28 mouse cellular contexts compared by ENCODE assay signal in genomic region chr2:84934649-84935007, GRCm38 (mm10). TPM values are rescaled to one million over a fixed set of nuclear protein-coding genes. Genes with fewer than 3 reads are reported as not detected.
DNase-seq lines count a peak whose midpoint lies in the region; ATAC-seq lines count a peak whose summit lies in the region.
"Had no signal": no experiment of that assay in that cellular context is flagged by ENCODE, and none has a peak within 500 bp of the region (broad histone marks: within the 10 kb centered on the region; RNA-seq: fewer than 3 reads in every experiment).

No protein-coding gene starts in this region.

- H3K27ac ChIP-seq in forebrain, embryonic 14.5 days (ENCODE audit: low read depth, low read length), result no peak overlapping the region
- no peak overlapping the region for H3K27ac ChIP-seq in forebrain, embryonic 12.5 days
- peak overlapping the region; percentile 54; the same call in 1 of the 2 replicates for H3K27ac ChIP-seq in heart, embryonic 13.5 days (replicated peaks)
- H3K27ac ChIP-seq in midbrain, embryonic 11.5 days (ENCODE audit: low read depth, low read length), result no peak overlapping the region
- no peak overlapping the region for H3K27ac ChIP-seq in midbrain, embryonic 10.5 days (replicated peaks)
- H3K27ac ChIP-seq: embryonic facial prominence, embryonic 12.5 days; forebrain, embryonic 15.5 days; hindbrain, embryonic 10.5 days; intestine, embryonic 15.5 days; limb, embryonic 10.5 days; macrophage; midbrain, embryonic 12.5 days had no signal

- H3K4me2 ChIP-seq in forebrain, embryonic 14.5 days (ENCODE audit: low read length), result no peak overlapping the region
- no peak overlapping the region for H3K4me2 ChIP-seq in forebrain, embryonic 12.5 days
- no peak overlapping the region for H3K4me2 ChIP-seq in heart, embryonic 13.5 days
- H3K4me2 ChIP-seq in midbrain, embryonic 11.5 days, result no peak overlapping the region
- H3K4me2 ChIP-seq: embryonic facial prominence, embryonic 12.5 days; forebrain, embryonic 15.5 days; intestine, embryonic 15.5 days; midbrain, embryonic 12.5 days had no signal

- H3K27me3 ChIP-seq in forebrain, embryonic 14.5 days (replicated peaks; ENCODE audit: control insufficient read depth, insufficient read depth, low read length), result no peaks in the 10 kb centered on the region
- no peaks in the 10 kb centered on the region for H3K27me3 ChIP-seq in forebrain, embryonic 12.5 days
- H3K27me3 ChIP-seq in heart, embryonic 13.5 days (replicated peaks), result no peaks in the 10 kb centered on the region
- H3K27me3 ChIP-seq in midbrain, embryonic 11.5 days (ENCODE audit: control insufficient read depth, insufficient read depth, low read length), result 0 out of 2 replicates have a peak, but pooled peaks cover 3% of the 10 kb centered on the region
- no peaks in the 10 kb centered on the region; the same call in 1 of the 2 replicates for H3K27me3 ChIP-seq in midbrain, embryonic 10.5 days (ENCODE audit: low read depth, poor library complexity, severe bottlenecking)
- H3K27me3 ChIP-seq: embryonic facial prominence, embryonic 12.5 days; forebrain, embryonic 15.5 days; intestine, embryonic 15.5 days had no signal

- no peaks in the 10 kb centered on the region for H3K9me3 ChIP-seq in forebrain, embryonic 14.5 days (replicated peaks; ENCODE audit: control insufficient read depth, low read length)
- H3K9me3 ChIP-seq in forebrain, embryonic 12.5 days, result no peaks in the 10 kb centered on the region
- H3K9me3 ChIP-seq in heart, embryonic 13.5 days, result no peaks in the 10 kb centered on the region
- no peaks in the 10 kb centered on the region for H3K9me3 ChIP-seq in midbrain, embryonic 11.5 days (ENCODE audit: control insufficient read depth, low read length)
- H3K9me3 ChIP-seq in midbrain, embryonic 10.5 days (replicated peaks), result no peaks in the 10 kb centered on the region
- H3K9me3 ChIP-seq: forebrain, embryonic 15.5 days; hindbrain, embryonic 10.5 days; intestine, embryonic 15.5 days; limb, embryonic 10.5 days; midbrain, embryonic 12.5 days had no signal

- 0 out of 2 replicates have a peak, but pooled peaks cover 2% of the 10 kb centered on the region for H3K4me1 ChIP-seq in forebrain, embryonic 14.5 days (ENCODE audit: control insufficient read depth, insufficient read depth, low read length)
- peaks cover 14% of the 10 kb centered on the region for H3K4me1 ChIP-seq in forebrain, embryonic 12.5 days
- peaks cover 27% of the 10 kb centered on the region for H3K4me1 ChIP-seq in heart, embryonic 13.5 days
- no peaks in the 10 kb centered on the region for H3K4me1 ChIP-seq in midbrain, embryonic 11.5 days (ENCODE audit: control insufficient read depth, insufficient read depth, low read length)
- H3K4me1 ChIP-seq in midbrain, embryonic 10.5 days, result peaks cover 20% of the 10 kb centered on the region

- H3K4me3 ChIP-seq in forebrain, embryonic 14.5 days (ENCODE audit: low read depth, low read length), result no peak overlapping the region
- no peak overlapping the region for H3K4me3 ChIP-seq in forebrain, embryonic 12.5 days (replicated peaks)
- no peak overlapping the region for H3K4me3 ChIP-seq in heart, embryonic 13.5 days
- H3K4me3 ChIP-seq in midbrain, embryonic 11.5 days (ENCODE audit: low read depth, low read length), result no peak overlapping the region
- no peak overlapping the region for H3K4me3 ChIP-seq in midbrain, embryonic 10.5 days
- H3K4me3 ChIP-seq: embryonic facial prominence, embryonic 12.5 days; forebrain, embryonic 15.5 days; hindbrain, embryonic 10.5 days; intestine, embryonic 15.5 days; limb, embryonic 10.5 days; midbrain, embryonic 12.5 days had no signal

- DNase-seq in forebrain, embryonic 14.5 days (ENCODE audit: low spot score), result peak; percentile 19
- no peak for DNase-seq in heart, postnatal 4 days
- DNase-seq in midbrain, embryonic 11.5 days (ENCODE audit: low spot score, missing footprints), result peak; percentile 84
- DNase-seq in midbrain, embryonic 10.5 days (ENCODE audit: low spot score), result no peak
- DNase-seq in frontal cortex, postnatal 25 days (ENCODE audit: low spot score in 2 of 2), result no peak
- DNase-seq: adrenal gland, postnatal 10 days; cerebellum, adult 2 months; cerebellum, postnatal 25 days; gastrocnemius, postnatal 25 days; kidney, postnatal 10 days; liver; thymus, adult 18-20 months; thymus, postnatal 36 days had no signal

- H3K9ac ChIP-seq in forebrain, embryonic 14.5 days (ENCODE audit: low read length), result no peak overlapping the region
- H3K9ac ChIP-seq in forebrain, embryonic 12.5 days, result no peak overlapping the region
- no peak overlapping the region for H3K9ac ChIP-seq in heart, embryonic 13.5 days
- H3K9ac ChIP-seq in midbrain, embryonic 11.5 days (ENCODE audit: low read length), result no peak overlapping the region
- H3K9ac ChIP-seq: embryonic facial prominence, embryonic 12.5 days; forebrain, embryonic 15.5 days; intestine, embryonic 15.5 days; midbrain, embryonic 12.5 days had no signal

- no peaks in the 10 kb centered on the region for H3K36me3 ChIP-seq in forebrain, embryonic 14.5 days (ENCODE audit: control insufficient read depth, insufficient read depth, low read length)
- H3K36me3 ChIP-seq in forebrain, embryonic 12.5 days (replicated peaks), result no peaks in the 10 kb centered on the region
- peaks cover 4% of the 10 kb centered on the region for H3K36me3 ChIP-seq in heart, embryonic 13.5 days
- H3K36me3 ChIP-seq in midbrain, embryonic 11.5 days (ENCODE audit: control insufficient read depth, insufficient read depth, low read length), result no peaks in the 10 kb centered on the region
- H3K36me3 ChIP-seq in midbrain, embryonic 10.5 days, result no peaks in the 10 kb centered on the region
- H3K36me3 ChIP-seq: forebrain, embryonic 15.5 days; hindbrain, embryonic 10.5 days; intestine, embryonic 15.5 days; midbrain, embryonic 12.5 days had no signal

- no peak for ATAC-seq in forebrain, embryonic 14.5 days
- no peak for ATAC-seq in forebrain, embryonic 12.5 days (ENCODE audit: low FRiP score)
- ATAC-seq in heart, embryonic 13.5 days (ENCODE audit: extremely low read depth, insufficient number of reproducible peaks, low FRiP score, low TSS enrichment), result no peak
- no peak for ATAC-seq in midbrain, embryonic 11.5 days (ENCODE audit: low FRiP score)
- ATAC-seq: forebrain, embryonic 15.5 days; intestine, embryonic 15.5 days; lung, postnatal 0 days had no signal

- 28% methylated on average over 4 of the region's 4 CpGs for WGBS in forebrain, embryonic 14.5 days
- WGBS in forebrain, embryonic 12.5 days, result 55% methylated on average over 4 of the region's 4 CpGs
- 65% methylated on average over 4 of the region's 4 CpGs for WGBS in heart, embryonic 13.5 days
- 54% methylated on average over 4 of the region's 4 CpGs for WGBS in midbrain, embryonic 11.5 days
- WGBS in midbrain, embryonic 10.5 days, result 73% methylated on average over 4 of the region's 4 CpGs

RNA-seq across cellular contexts. Expression of gene Slc43a3, which starts 1.8 kb away (rescaled TPM):
- 6.6 and 7.0 TPM in 2 replicates for polyA plus RNA-seq in forebrain, embryonic 14.5 days (2014; fragmentation: Nextera tagmentation; extraction: Ambion mirVana)
- polyA plus RNA-seq in forebrain, embryonic 12.5 days (2016; fragmentation: Nextera tagmentation; extraction: Ambion mirVana), result 10.1 and 11.3 TPM in 2 replicates
- polyA plus RNA-seq in heart, embryonic 13.5 days (2015; fragmentation: Nextera tagmentation; extraction: Ambion mirVana), result 36.2 and 37.0 TPM in 2 replicates
- 10 to 100 TPM; 44.1 to 52.6 TPM for total RNA-seq in heart, postnatal 4 days (2021)
- polyA plus RNA-seq in midbrain, embryonic 11.5 days (2014; fragmentation: Nextera tagmentation; extraction: Ambion mirVana), result 17.6 and 19.0 TPM in 2 replicates
- 22.1 and 24.7 TPM in 2 replicates for polyA plus RNA-seq in midbrain, embryonic 10.5 days (2016; fragmentation: Nextera tagmentation; extraction: Ambion mirVana)

RNA-seq across cellular contexts. Expression of gene Prg2, which starts 45.6 kb away (rescaled TPM):
- polyA plus RNA-seq in forebrain, embryonic 14.5 days (2014; fragmentation: Nextera tagmentation; extraction: Ambion mirVana), result not detected in 2 replicates
- not detected in 2 replicates for polyA plus RNA-seq in forebrain, embryonic 12.5 days (2016; fragmentation: Nextera tagmentation; extraction: Ambion mirVana)
- 0.79 and 1.2 TPM in 2 replicates for polyA plus RNA-seq in heart, embryonic 13.5 days (2015; fragmentation: Nextera tagmentation; extraction: Ambion mirVana)
- total RNA-seq in heart, postnatal 4 days (2021), result not detected
- polyA plus RNA-seq in midbrain, embryonic 11.5 days (2014; fragmentation: Nextera tagmentation; extraction: Ambion mirVana), result 0.22 and 0.52 TPM in 2 replicates
- 0.32 TPM in 1 of 2 replicates, not detected in the other for polyA plus RNA-seq in midbrain, embryonic 10.5 days (2016; fragmentation: Nextera tagmentation; extraction: Ambion mirVana)
- total RNA-seq: gastrocnemius, postnatal 25 days; layer of hippocampus, postnatal 10 days had no signal
- polyA plus RNA-seq: forebrain, embryonic 15.5 days; hindbrain, embryonic 10.5 days; lung, postnatal 0 days; midbrain, embryonic 12.5 days; neural tube, embryonic 14.5 days had no signal

RNA-seq across cellular contexts. Expression of gene Rtn4rl2, which starts 48.1 kb away (rescaled TPM):
- polyA plus RNA-seq in forebrain, embryonic 14.5 days (2014; fragmentation: Nextera tagmentation; extraction: Ambion mirVana), result 7.5 and 13.6 TPM in 2 replicates
- 5.2 and 7.9 TPM in 2 replicates for polyA plus RNA-seq in forebrain, embryonic 12.5 days (2016; fragmentation: Nextera tagmentation; extraction: Ambion mirVana)
- polyA plus RNA-seq in heart, embryonic 13.5 days (2015; fragmentation: Nextera tagmentation; extraction: Ambion mirVana), result 0.72 and 0.99 TPM in 2 replicates
- 1 to 10 TPM; 3.2 to 4.1 TPM for total RNA-seq in heart, postnatal 4 days (2021)
- polyA plus RNA-seq in midbrain, embryonic 11.5 days (2014; fragmentation: Nextera tagmentation; extraction: Ambion mirVana), result 1.4 and 1.6 TPM in 2 replicates
- 1.4 and 1.8 TPM in 2 replicates for polyA plus RNA-seq in midbrain, embryonic 10.5 days (2016; fragmentation: Nextera tagmentation; extraction: Ambion mirVana)
- polyA plus RNA-seq: liver, embryonic 16.5 days; macrophage had no signal

RNA-seq across cellular contexts. Expression of gene Prg3, which starts 53.4 kb away (rescaled TPM):
- polyA plus RNA-seq in forebrain, embryonic 14.5 days (2014; fragmentation: Nextera tagmentation; extraction: Ambion mirVana), result not detected in 2 replicates
- not detected in 2 replicates for polyA plus RNA-seq in forebrain, embryonic 12.5 days (2016; fragmentation: Nextera tagmentation; extraction: Ambion mirVana)
- 0.16 and 0.20 TPM in 2 replicates for polyA plus RNA-seq in heart, embryonic 13.5 days (2015; fragmentation: Nextera tagmentation; extraction: Ambion mirVana)
- total RNA-seq in heart, postnatal 4 days (2021), result not detected
- polyA plus RNA-seq in midbrain, embryonic 11.5 days (2014; fragmentation: Nextera tagmentation; extraction: Ambion mirVana), result not detected in 2 replicates
- not detected in 2 replicates for polyA plus RNA-seq in midbrain, embryonic 10.5 days (2016; fragmentation: Nextera tagmentation; extraction: Ambion mirVana)
- total RNA-seq: gastrocnemius, postnatal 25 days; layer of hippocampus, postnatal 10 days; left cerebral cortex, adult 8-10 months had no signal
- polyA plus RNA-seq: cerebellum, adult 2 months; embryonic facial prominence, embryonic 12.5 days; forebrain, embryonic 15.5 days; hindbrain, embryonic 10.5 days; intestine, embryonic 15.5 days; lung, postnatal 0 days; macrophage; midbrain, embryonic 12.5 days; neural tube, embryonic 14.5 days; small intestine, adult 2 months had no signal

Comparison
In these comparisons a context has a peak if more than half of its experiments do, and no peak if none do; other contexts are left out.
1. DNase-seq: peak in forebrain, embryonic 14.5 days (single experiment) and midbrain, embryonic 11.5 days (single experiment); none in heart, postnatal 4 days (single experiment), midbrain, embryonic 10.5 days (single experiment) and frontal cortex, postnatal 25 days (0 of 2).